Mouse (Mus musculus): ENCODE results near the gene Fam69b. TPM values are rescaled to one million over a fixed set of nuclear protein-coding genes. Genes with fewer than 3 reads are reported as not detected.

Gene Fam69b
- polyA plus RNA-seq, 1 experiment from 2014 or later, result 123 TPM

DNA sequence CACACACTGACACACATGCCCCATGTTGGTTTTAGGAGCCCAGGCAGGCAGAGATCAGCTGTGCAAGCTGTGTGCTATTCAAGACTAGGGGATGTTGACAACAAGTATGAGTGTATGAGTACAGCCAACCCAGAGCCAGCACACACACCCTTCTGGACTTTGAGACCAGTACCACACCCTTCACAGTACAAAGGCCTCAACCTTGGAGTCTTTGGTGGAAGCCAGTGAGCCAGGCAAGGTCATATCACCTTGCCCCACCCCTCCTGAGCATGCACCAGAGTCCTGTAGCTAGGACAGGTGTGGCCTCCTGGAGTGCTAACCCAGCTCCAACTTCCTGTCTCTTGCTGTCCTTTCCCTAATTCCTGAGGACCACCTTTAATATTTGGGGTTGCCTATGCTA is 17.2 kb upstream of the Fam69b start:
- no peak overlapping the region for H3K4me3 ChIP-seq (replicated peaks; ENCODE audit: low read depth, low read length)
- H3K4me1 ChIP-seq (ENCODE audit: control insufficient read depth, insufficient read depth, low read length), result no peaks in the 10 kb centered on the region
- H3K9ac ChIP-seq (replicated peaks; ENCODE audit: low read length), result no peak overlapping the region
- H3K36me3 ChIP-seq (ENCODE audit: control insufficient read depth, insufficient read depth, low read length), result no peaks in the 10 kb centered on the region
- no peaks in the 10 kb centered on the region for H3K9me3 ChIP-seq (ENCODE audit: control insufficient read depth, low read length)
- H3K4me2 ChIP-seq (ENCODE audit: low read length), result no peak overlapping the region
- H3K27ac ChIP-seq (replicated peaks; ENCODE audit: low read depth, low read length), result no peak overlapping the region
- ATAC-seq (ENCODE audit: low FRiP score, low TSS enrichment) (no peak), DNase-seq (no peak)
- no peaks in the 10 kb centered on the region for H3K27me3 ChIP-seq (ENCODE audit: control insufficient read depth, insufficient read depth, low read length)

DNA sequence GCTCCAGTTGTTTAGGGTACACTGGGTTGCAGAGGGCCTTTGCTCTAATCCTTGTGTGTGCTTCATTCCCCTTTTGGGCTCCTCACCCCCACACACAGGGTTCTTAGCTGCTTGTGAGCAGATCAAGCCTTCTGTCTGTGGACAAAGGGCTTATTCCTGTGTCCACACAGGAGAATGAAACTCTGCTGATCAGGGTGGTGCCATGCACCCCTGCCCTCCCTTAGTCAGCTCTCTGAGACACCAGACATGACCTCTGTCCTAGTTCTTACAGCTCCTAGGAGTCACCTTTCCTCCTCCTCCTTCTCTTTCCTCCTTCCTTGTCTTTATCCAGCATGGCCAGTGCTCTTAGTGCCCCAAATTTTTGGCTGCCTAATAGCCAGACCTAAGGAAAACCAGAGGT is 16.4 kb upstream of the Fam69b start:
- H3K4me1 ChIP-seq (ENCODE audit: control insufficient read depth, insufficient read depth, low read length), result no peaks in the 10 kb centered on the region
- no peak for ATAC-seq (ENCODE audit: low FRiP score, low TSS enrichment)

DNA sequence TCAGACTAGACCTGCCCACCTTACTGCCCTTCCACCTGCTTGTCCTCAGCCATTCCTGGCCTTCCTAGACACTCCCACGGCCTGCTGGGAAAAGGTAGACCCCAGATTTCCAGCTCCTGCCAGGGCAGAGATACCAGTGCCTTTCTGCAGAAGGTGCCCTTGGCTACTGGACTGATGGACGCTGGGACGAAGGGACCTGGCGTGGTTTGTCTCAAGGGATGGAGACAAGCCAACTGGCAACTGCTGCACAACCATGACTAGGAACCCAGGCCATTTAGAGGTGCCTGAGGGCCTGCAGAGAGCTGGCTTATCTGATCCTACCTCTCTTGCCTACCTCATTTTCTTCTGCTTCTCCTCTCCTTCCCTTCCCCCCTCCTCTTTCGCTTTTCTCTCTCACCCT is 13.4 kb upstream of the Fam69b start:
- H3K4me2 ChIP-seq (ENCODE audit: low read length), result no peak overlapping the region
- no peak for DNase-seq
- no peak overlapping the region for H3K4me3 ChIP-seq (replicated peaks; ENCODE audit: low read depth, low read length)
- no peak overlapping the region for H3K27ac ChIP-seq (replicated peaks; ENCODE audit: low read depth, low read length)
- no peaks in the 10 kb centered on the region for H3K27me3 ChIP-seq (ENCODE audit: control insufficient read depth, insufficient read depth, low read length)
- H3K9me3 ChIP-seq (ENCODE audit: control insufficient read depth, low read length), result no peaks in the 10 kb centered on the region
- H3K36me3 ChIP-seq (ENCODE audit: control insufficient read depth, insufficient read depth, low read length), result no peaks in the 10 kb centered on the region
- no peak for ATAC-seq (ENCODE audit: low FRiP score, low TSS enrichment)
- WGBS, result 82% methylated on average over 5 of the region's 5 CpGs
- H3K4me1 ChIP-seq (ENCODE audit: control insufficient read depth, insufficient read depth, low read length), result no peaks in the 10 kb centered on the region
- H3K9ac ChIP-seq (replicated peaks; ENCODE audit: low read length), result no peak overlapping the region

More for the DNA sequence above, 16.4 kb upstream of the Fam69b start:
- H3K9ac ChIP-seq (replicated peaks; ENCODE audit: low read length), result no peak overlapping the region
- H3K4me3 ChIP-seq (replicated peaks; ENCODE audit: low read depth, low read length), result no peak overlapping the region
- no peaks in the 10 kb centered on the region for H3K9me3 ChIP-seq (ENCODE audit: control insufficient read depth, low read length)
- H3K36me3 ChIP-seq (ENCODE audit: control insufficient read depth, insufficient read depth, low read length), result no peaks in the 10 kb centered on the region
- no peak overlapping the region for H3K4me2 ChIP-seq (ENCODE audit: low read length)
- no peak for DNase-seq
- no peak overlapping the region for H3K27ac ChIP-seq (replicated peaks; ENCODE audit: low read depth, low read length)
- no peaks in the 10 kb centered on the region for H3K27me3 ChIP-seq (ENCODE audit: control insufficient read depth, insufficient read depth, low read length)

DNA sequence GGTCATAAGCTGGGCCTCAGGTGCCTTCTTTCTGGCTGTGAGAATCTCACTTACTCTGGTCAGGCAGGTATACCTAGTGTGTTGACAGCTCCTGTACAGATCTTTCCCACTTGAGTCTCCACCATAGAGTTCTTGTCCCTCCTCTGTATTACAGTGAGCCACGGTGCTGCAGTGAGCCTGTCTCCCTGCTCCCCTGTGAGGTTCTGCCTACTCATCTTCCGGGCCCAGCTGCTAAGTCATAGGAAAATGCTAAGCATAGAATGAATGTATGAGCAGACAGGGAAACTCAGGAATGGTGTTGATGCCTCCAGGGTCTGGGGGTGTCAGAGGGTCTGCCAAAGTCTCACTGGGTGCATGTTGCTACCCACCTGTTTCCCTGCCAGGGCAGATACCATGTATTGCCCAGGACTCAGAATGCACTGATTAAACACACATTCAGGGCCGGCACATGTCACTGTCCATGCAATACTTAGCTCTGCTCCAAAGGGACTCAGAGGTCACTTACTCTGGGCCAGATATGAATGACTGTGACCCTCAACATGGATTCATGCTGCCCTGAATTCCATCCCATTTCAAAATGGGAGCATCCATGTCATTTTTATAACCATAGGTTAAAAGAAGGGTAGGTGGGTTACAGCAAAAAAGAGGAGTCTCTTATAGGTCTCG is 12.7 kb upstream of the Fam69b start:
- no peaks in the 10 kb centered on the region for H3K4me1 ChIP-seq (ENCODE audit: control insufficient read depth, insufficient read depth, low read length)
- no peak overlapping the region for H3K9ac ChIP-seq (replicated peaks; ENCODE audit: low read length)
- no peak overlapping the region for H3K4me2 ChIP-seq (ENCODE audit: low read length)
- H3K27me3 ChIP-seq (ENCODE audit: control insufficient read depth, insufficient read depth, low read length), result no peaks in the 10 kb centered on the region
- WGBS, result 83% methylated on average over 4 of the region's 4 CpGs
- DNase-seq (no peak), ATAC-seq (ENCODE audit: low FRiP score, low TSS enrichment) (no peak)
- no peak overlapping the region for H3K4me3 ChIP-seq (replicated peaks; ENCODE audit: low read depth, low read length)
- no peaks in the 10 kb centered on the region for H3K36me3 ChIP-seq (ENCODE audit: control insufficient read depth, insufficient read depth, low read length)
- no peaks in the 10 kb centered on the region for H3K9me3 ChIP-seq (ENCODE audit: control insufficient read depth, low read length)
- no peak overlapping the region for H3K27ac ChIP-seq (replicated peaks; ENCODE audit: low read depth, low read length)

DNA sequence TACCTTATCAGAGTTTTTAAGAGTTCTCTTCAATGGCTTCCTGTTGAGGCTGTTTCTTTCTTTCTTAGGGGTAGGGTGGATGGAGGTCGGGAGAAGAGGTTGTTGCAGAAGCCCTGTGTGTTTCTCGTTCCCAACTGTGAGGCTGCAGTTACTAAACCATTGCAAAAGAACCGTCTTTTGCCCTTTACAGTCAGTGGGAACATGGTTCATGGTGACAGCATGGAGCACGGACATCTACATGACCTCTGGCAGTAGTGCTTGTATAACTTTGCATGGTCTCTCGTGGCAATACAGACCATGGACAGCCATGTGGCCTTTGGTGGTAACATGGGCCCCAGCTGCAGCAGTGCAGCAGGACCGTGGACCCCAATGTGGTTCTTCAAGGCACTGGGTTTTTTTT is 10.9 kb upstream of the Fam69b start:
- no peak for DNase-seq
- Histone ChIP-seq H3K9ac (replicated peaks; ENCODE audit: low read length) (no peak overlapping the region), H3K27ac (replicated peaks; ENCODE audit: low read depth, low read length) (no peak overlapping the region), H3K36me3 (ENCODE audit: control insufficient read depth, insufficient read depth, low read length) (no peaks in the 10 kb centered on the region), H3K4me2 (ENCODE audit: low read length) (no peak overlapping the region), H3K27me3 (ENCODE audit: control insufficient read depth, insufficient read depth, low read length) (no peaks in the 10 kb centered on the region), H3K4me1 (ENCODE audit: control insufficient read depth, insufficient read depth, low read length) (no peaks in the 10 kb centered on the region), H3K4me3 (replicated peaks; ENCODE audit: low read depth, low read length) (no peak overlapping the region), H3K9me3 (ENCODE audit: control insufficient read depth, low read length) (no peaks in the 10 kb centered on the region)
- WGBS, result 77% methylated on average over 6 of the region's 6 CpGs
- ATAC-seq (ENCODE audit: low FRiP score, low TSS enrichment), result no peak

DNA sequence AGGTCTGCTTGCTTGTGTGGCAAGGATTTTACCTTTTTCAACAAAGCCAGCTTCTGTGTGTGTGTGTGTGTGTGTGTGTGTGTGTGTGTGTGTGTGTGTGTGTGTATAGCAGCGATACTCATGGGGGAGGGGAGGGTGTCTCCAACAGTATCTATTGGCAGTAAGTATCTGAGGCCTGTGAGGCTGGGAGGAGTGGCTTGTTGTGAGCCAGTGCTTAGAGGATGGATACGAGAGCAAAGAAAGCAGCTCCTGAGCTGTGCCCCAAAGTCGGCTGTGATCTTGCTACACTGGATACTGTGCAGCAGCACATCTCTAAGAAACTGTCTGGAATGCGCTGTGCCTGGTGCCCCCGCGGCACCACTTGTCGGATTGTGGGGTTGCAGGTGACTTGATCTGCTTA is 10.3 kb upstream of the Fam69b start:
- Histone ChIP-seq H3K36me3 (ENCODE audit: control insufficient read depth, insufficient read depth, low read length) (no peaks in the 10 kb centered on the region), H3K9me3 (ENCODE audit: control insufficient read depth, low read length) (no peaks in the 10 kb centered on the region), H3K27ac (replicated peaks; ENCODE audit: low read depth, low read length) (no peak overlapping the region), H3K27me3 (ENCODE audit: control insufficient read depth, insufficient read depth, low read length) (no peaks in the 10 kb centered on the region), H3K4me2 (ENCODE audit: low read length) (no peak overlapping the region), H3K4me1 (ENCODE audit: control insufficient read depth, insufficient read depth, low read length) (no peaks in the 10 kb centered on the region), H3K9ac (replicated peaks; ENCODE audit: low read length) (no peak overlapping the region), H3K4me3 (replicated peaks; ENCODE audit: low read depth, low read length) (no peak overlapping the region)
- 58% methylated on average over 7 of the region's 7 CpGs for WGBS
- DNase-seq (no peak), ATAC-seq (ENCODE audit: low FRiP score, low TSS enrichment) (no peak)

DNA sequence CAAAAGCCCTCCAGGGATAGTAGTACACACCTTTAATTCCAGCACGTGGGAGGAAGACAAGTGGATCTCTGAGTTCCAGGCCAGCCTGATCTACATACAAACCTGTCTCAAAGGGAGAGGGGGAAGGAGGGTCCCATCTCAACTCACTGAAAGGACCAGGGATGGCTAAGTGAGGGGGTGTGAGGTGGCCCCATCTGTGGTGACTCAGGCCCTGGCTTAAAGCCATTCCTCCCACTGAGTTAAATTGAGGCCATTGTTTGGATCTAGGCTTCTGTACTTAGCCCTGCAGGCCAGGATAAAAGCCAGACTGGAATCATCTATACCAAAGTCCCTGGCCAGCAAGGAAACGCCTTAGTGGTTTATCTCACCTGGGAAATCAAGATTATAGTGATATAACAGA is 7.0 kb upstream of the Fam69b start:
- ATAC-seq (ENCODE audit: low FRiP score, low TSS enrichment), result no peak
- Histone ChIP-seq H3K9me3 (ENCODE audit: control insufficient read depth, low read length) (no peaks in the 10 kb centered on the region), H3K4me3 (replicated peaks; ENCODE audit: low read depth, low read length) (no peak overlapping the region), H3K4me2 (ENCODE audit: low read length) (no peak overlapping the region), H3K9ac (replicated peaks; ENCODE audit: low read length) (no peak overlapping the region), H3K27ac (replicated peaks; ENCODE audit: low read depth, low read length) (no peak overlapping the region), H3K27me3 (ENCODE audit: control insufficient read depth, insufficient read depth, low read length) (no peaks in the 10 kb centered on the region), H3K4me1 (ENCODE audit: control insufficient read depth, insufficient read depth, low read length) (no peaks in the 10 kb centered on the region), H3K36me3 (ENCODE audit: control insufficient read depth, insufficient read depth, low read length) (no peaks in the 10 kb centered on the region)
- no peak for DNase-seq
- 48% methylated on average over 2 of the region's 2 CpGs for WGBS

DNA sequence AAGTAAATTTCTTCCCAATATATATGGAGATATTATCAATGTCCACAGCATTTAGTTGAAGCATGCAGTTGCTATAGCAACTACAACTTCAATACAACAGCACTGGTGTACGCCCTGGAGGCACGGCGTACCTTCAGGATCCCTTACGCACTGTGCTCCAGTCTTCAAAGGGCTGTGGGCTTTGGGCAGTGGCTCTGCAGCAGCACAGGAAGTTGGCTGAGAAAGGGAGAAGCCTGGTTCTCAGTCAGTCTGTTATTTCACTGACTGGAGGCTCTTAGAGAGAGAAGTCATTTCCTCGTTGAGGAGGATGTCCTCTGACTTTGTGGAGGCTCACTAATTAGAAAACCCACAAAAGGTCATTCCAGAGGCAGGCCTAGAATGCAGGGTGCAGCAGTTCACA is 5.3 kb upstream of the Fam69b start:
- H3K9ac ChIP-seq (replicated peaks; ENCODE audit: low read length), result no peak overlapping the region
- ATAC-seq (ENCODE audit: low FRiP score, low TSS enrichment) (no peak), DNase-seq (peak; percentile 44)
- H3K4me3 ChIP-seq (replicated peaks; ENCODE audit: low read depth, low read length), result no peak overlapping the region
- peaks cover 4% of the 10 kb centered on the region; the same call in 1 of the 2 replicates for H3K4me1 ChIP-seq (ENCODE audit: control insufficient read depth, insufficient read depth, low read length)
- no peaks in the 10 kb centered on the region for H3K27me3 ChIP-seq (ENCODE audit: control insufficient read depth, insufficient read depth, low read length)
- 70% methylated on average over 5 of the region's 5 CpGs for WGBS
- no peak overlapping the region for H3K4me2 ChIP-seq (ENCODE audit: low read length)
- H3K9me3 ChIP-seq (ENCODE audit: control insufficient read depth, low read length), result no peaks in the 10 kb centered on the region
- no peaks in the 10 kb centered on the region for H3K36me3 ChIP-seq (ENCODE audit: control insufficient read depth, insufficient read depth, low read length)
- no peak overlapping the region for H3K27ac ChIP-seq (replicated peaks; ENCODE audit: low read depth, low read length)

DNA sequence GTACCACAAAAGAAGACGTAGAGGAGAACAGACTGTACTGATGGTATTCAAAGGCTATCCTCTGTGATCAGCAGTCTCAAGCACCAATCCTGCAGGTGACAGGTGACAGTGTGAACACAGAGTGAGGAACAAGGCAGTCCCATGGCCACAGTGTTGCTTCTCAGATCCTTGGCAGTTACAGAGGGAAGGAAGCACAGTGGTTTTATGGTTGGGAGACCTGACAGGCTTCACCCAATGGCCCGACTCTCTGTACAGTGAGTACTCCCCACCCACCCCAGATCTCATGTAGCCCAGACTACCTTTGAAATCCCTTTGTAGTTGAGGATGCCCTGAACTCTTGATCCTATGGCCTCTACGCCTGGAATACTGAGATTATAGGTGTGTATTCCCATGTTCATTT is 2.8 kb upstream of the Fam69b start:
- H3K4me2 ChIP-seq (ENCODE audit: low read length), result no peak overlapping the region
- H3K27ac ChIP-seq (replicated peaks; ENCODE audit: low read depth, low read length), result no peak overlapping the region
- ATAC-seq (ENCODE audit: low FRiP score, low TSS enrichment) (no peak), DNase-seq (no peak)
- no peaks in the 10 kb centered on the region for H3K36me3 ChIP-seq (ENCODE audit: control insufficient read depth, insufficient read depth, low read length)
- H3K27me3 ChIP-seq (ENCODE audit: control insufficient read depth, insufficient read depth, low read length), result no peaks in the 10 kb centered on the region
- no peaks in the 10 kb centered on the region for H3K9me3 ChIP-seq (ENCODE audit: control insufficient read depth, low read length)
- 87% methylated on average over 3 of the region's 3 CpGs for WGBS
- H3K4me1 ChIP-seq (ENCODE audit: control insufficient read depth, insufficient read depth, low read length), result peaks cover 19% of the 10 kb centered on the region
- H3K4me3 ChIP-seq (replicated peaks; ENCODE audit: low read depth, low read length), result no peak overlapping the region
- no peak overlapping the region for H3K9ac ChIP-seq (replicated peaks; ENCODE audit: low read length)
